Mouse (Mus musculus): ENCODE results near the gene Tcf19. TPM values are rescaled to one million over a fixed set of nuclear protein-coding genes. Genes with fewer than 3 reads are reported as not detected.

Tcf19 gene
- total RNA-seq (2015; ENCODE audit: low replicate concordance) (18.4 and 30.3 TPM in 2 replicates), total RNA-seq (2017; ENCODE audit: low replicate concordance) (18.8 and 19.0 TPM in 2 replicates)

- peak; percentile 93 for ATAC-seq (replicated peaks; ENCODE audit: low FRiP score, poor library complexity, severe bottlenecking)
These were observed at the start of gene Tcf19, which contains the start of gene Cchcr1 for GRCm38 (mm10) chr17:35516652-35517500. Gene Tcf19, minus strand, starts transcription at chr17:35516824. Gene Cchcr1, plus strand, starts transcription at chr17:35517100.

- ATAC-seq (replicated peaks; ENCODE audit: low FRiP score, poor library complexity, severe bottlenecking): no peak
These were observed 41.6 kb upstream of the Tcf19 start for GRCm38 (mm10) chr17:35558216-35558615.

- no peak for ATAC-seq (replicated peaks; ENCODE audit: low FRiP score, poor library complexity, severe bottlenecking)
These were observed 40.7 kb upstream of the Tcf19 start for GRCm38 (mm10) chr17:35557351-35557750.

- peak; percentile 74 for ATAC-seq (replicated peaks; ENCODE audit: low FRiP score, poor library complexity, severe bottlenecking)
These were observed 40.2 kb upstream of the Tcf19 start for GRCm38 (mm10) chr17:35556812-35557211.

GRCm38 (mm10) chr17:35556186-35556765 lies 39.7 kb upstream of the Tcf19 start:
- no peak for ATAC-seq (replicated peaks; ENCODE audit: low FRiP score, poor library complexity, severe bottlenecking)

- ATAC-seq (replicated peaks; ENCODE audit: low FRiP score, poor library complexity, severe bottlenecking): no peak
These were observed 38.3 kb upstream of the Tcf19 start for GRCm38 (mm10) chr17:35554761-35555397.

- no peak for ATAC-seq (replicated peaks; ENCODE audit: low FRiP score, poor library complexity, severe bottlenecking)
These were observed 37.7 kb upstream of the Tcf19 start for GRCm38 (mm10) chr17:35554321-35554720.

- ATAC-seq (replicated peaks; ENCODE audit: low FRiP score, poor library complexity, severe bottlenecking): no peak
These were observed 35.3 kb upstream of the Tcf19 start, which contains the start of gene Cdsn for GRCm38 (mm10) chr17:35551881-35552414. Gene Cdsn, plus strand, starts transcription at chr17:35552128.

GRCm38 (mm10) chr17:35550871-35551270 lies 34.2 kb upstream of the Tcf19 start:
- ATAC-seq (replicated peaks; ENCODE audit: low FRiP score, poor library complexity, severe bottlenecking): no peak

- no peak for ATAC-seq (replicated peaks; ENCODE audit: low FRiP score, poor library complexity, severe bottlenecking)
These were observed 33.5 kb upstream of the Tcf19 start for GRCm38 (mm10) chr17:35550143-35550494.

- no peak for ATAC-seq (replicated peaks; ENCODE audit: low FRiP score, poor library complexity, severe bottlenecking)
These were observed 33.0 kb upstream of the Tcf19 start for GRCm38 (mm10) chr17:35549437-35550142.

- ATAC-seq (replicated peaks; ENCODE audit: low FRiP score, poor library complexity, severe bottlenecking): no peak
These were observed 32.0 kb upstream of the Tcf19 start for GRCm38 (mm10) chr17:35548636-35549035.

- ATAC-seq (replicated peaks; ENCODE audit: low FRiP score, poor library complexity, severe bottlenecking): no peak
These were observed 30.8 kb upstream of the Tcf19 start for GRCm38 (mm10) chr17:35547465-35547864.

GRCm38 (mm10) chr17:35544680-35545079 lies 28.1 kb upstream of the Tcf19 start:
- ATAC-seq (replicated peaks; ENCODE audit: low FRiP score, poor library complexity, severe bottlenecking): peak; percentile 70

GRCm38 (mm10) chr17:35544001-35544400 lies 27.4 kb upstream of the Tcf19 start:
- ATAC-seq (replicated peaks; ENCODE audit: low FRiP score, poor library complexity, severe bottlenecking): no peak

- ATAC-seq (replicated peaks; ENCODE audit: low FRiP score, poor library complexity, severe bottlenecking): no peak
These were observed 26.8 kb upstream of the Tcf19 start for GRCm38 (mm10) chr17:35543412-35543861.

- ATAC-seq (replicated peaks; ENCODE audit: low FRiP score, poor library complexity, severe bottlenecking): no peak
These were observed 26.3 kb upstream of the Tcf19 start for GRCm38 (mm10) chr17:35542761-35543411.

- ATAC-seq (replicated peaks; ENCODE audit: low FRiP score, poor library complexity, severe bottlenecking): no peak
These were observed 22.9 kb upstream of the Tcf19 start for GRCm38 (mm10) chr17:35539540-35539939.

GRCm38 (mm10) chr17:35538476-35538875 lies 21.9 kb upstream of the Tcf19 start:
- ATAC-seq (replicated peaks; ENCODE audit: low FRiP score, poor library complexity, severe bottlenecking): no peak
